Mouse (Mus musculus): ENCODE results near the gene Pip4k2b.

GRCm38 (mm10) chr11:97789727-97790126 is 45.2 kb upstream of the Pip4k2b start:
- no peak for TF ChIP-seq CTCF (IDR thresholded peaks at IDR 0.05; ENCODE audit: extremely low read depth, insufficient read depth, insufficient read length, insufficient replicate concordance)
- TF ChIP-seq POLR2A (IDR thresholded peaks at IDR 0.05; ENCODE audit: low read depth, low read length), result no peak
